Mouse (Mus musculus) limb, embryonic 13.5 days (tissue): ENCODE measurements around the gene Vgll4. TPM values are rescaled to one million over a fixed set of nuclear protein-coding genes. Genes with fewer than 3 reads are reported as not detected.
A peak's percentile ranks its signal among the peaks of the same experiment; 100 is the strongest.

Experiments used
- ATAC-seq: fragments of 200-750 bp; cut with Nextera tagmentation; 2 replicates; pipeline ENCODE4 v1.8.0; 2017; ENCODE audit warnings: low read depth, moderate number of reproducible peaks, moderate TSS enrichment; ENCODE audit not compliant: low FRiP score
- H3K27ac ChIP-seq: fragments of 300-500 bp; sonication (generic); 2 replicates; pipeline ENCODE4 v1.5.1; 2015; ENCODE audit warnings: inconsistent platforms, mild to moderate bottlenecking, moderate library complexity
- H3K27me3 ChIP-seq: fragments of 300-500 bp; sonication (generic); 2 replicates; pipeline ENCODE4 v1.6.1; 2015; ENCODE audit warnings: mild to moderate bottlenecking, inconsistent platforms
- H3K36me3 ChIP-seq: fragments of 300-500 bp; sonication (generic); 2 replicates; pipeline ENCODE4 v1.6.1; 2015; ENCODE audit warnings: inconsistent platforms, mild to moderate bottlenecking, moderate library complexity
- H3K4me1 ChIP-seq: fragments of 300-500 bp; sonication (generic); 2 replicates; pipeline ENCODE4 v1.6.1; 2015; ENCODE audit warnings: inconsistent platforms
- H3K4me2 ChIP-seq: fragments of 300-500 bp; sonication (generic); replicated peaks from 2 replicates; pipeline ENCODE4 v1.6.1; 2015; ENCODE audit warnings: inconsistent platforms, mild to moderate bottlenecking, moderate library complexity
- H3K4me3 ChIP-seq: fragments of 300-500 bp; sonication (generic); 2 replicates; pipeline ENCODE4 v1.5.1; 2015; ENCODE audit warnings: moderate library complexity, mild to moderate bottlenecking, inconsistent platforms
- H3K9ac ChIP-seq: fragments of 300-500 bp; sonication (generic); 2 replicates; pipeline ENCODE4 v1.6.1; 2015; ENCODE audit warnings: mild to moderate bottlenecking, inconsistent platforms
- H3K9me3 ChIP-seq: fragments of 300-500 bp; sonication (generic); 2 replicates; pipeline ENCODE4 v1.6.1; 2016; ENCODE audit warnings: inconsistent platforms
- WGBS: fragments of 180-500 bp; shearing (Covaris S2); methylation state at CpG from one replicate; pipeline ENCODE4 v1.1.7; 2015; 5-methylcytosine and 5-hydroxymethylcytosine counted together
- polyA plus RNA-seq: library from polyadenylated mRNA; unstranded; fragments of >200 nt; fragmentation: Nextera tagmentation; extraction: Ambion mirVana; gene quantifications from 2 replicates; pipeline ENCODE4 v1.2.1, GENCODE M21; 2015

The Vgll4 gene
- polyA plus RNA-seq, 1 experiment from 2014 or later: 154 TPM

DNA sequence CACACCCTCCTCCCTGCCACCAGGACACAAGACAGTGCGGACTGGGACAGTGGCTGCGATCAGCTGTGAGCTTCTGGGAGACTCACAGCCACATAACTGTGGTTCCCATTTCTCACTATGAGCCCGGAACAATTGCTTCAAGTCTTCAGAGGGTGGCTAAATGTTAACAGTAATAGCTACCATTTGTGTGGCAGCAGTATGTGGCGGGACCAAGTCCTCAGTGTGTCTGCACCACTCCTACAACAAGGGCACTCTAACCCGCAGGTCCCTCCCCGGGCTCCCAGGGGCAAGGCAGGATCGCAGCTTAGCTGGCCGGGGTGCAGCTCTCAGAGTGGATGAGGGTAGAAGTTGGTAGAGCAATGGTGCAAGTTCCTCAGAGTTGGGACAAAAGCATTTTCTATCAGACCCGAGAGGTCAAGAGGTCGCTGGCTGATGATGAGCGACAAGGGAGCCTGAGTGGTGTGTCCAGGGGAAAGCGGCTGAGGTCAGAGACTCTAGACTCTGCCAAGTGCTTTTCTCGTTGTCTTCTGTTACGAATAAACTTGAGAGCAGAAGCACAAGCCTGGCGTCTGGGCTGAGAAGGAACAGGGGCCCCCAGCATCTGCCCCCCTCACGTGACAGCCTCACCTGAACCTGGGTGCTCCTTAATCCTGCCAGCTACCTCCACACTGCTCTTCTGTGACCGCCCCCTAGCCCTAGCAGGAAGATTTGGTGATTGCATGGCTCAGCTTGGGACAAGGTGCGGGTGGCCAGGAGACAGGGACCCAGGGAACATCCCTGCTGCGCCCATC lies 95.5 kb downstream of the Vgll4 start:
- Histone ChIP-seq H3K27ac (peak overlapping the region; percentile 98), H3K27me3 (no peaks in the 10 kb centered on the region), H3K4me1 (peaks cover 97% of the 10 kb centered on the region), H3K36me3 (peaks cover 8% of the 10 kb centered on the region), H3K9ac (peak overlapping the region; percentile 68), H3K4me2 (peak overlapping the region; percentile 78), H3K9me3 (no peaks in the 10 kb centered on the region), H3K4me3 (peak overlapping the region; percentile 47)
- 10% methylated on average over 19 of the region's 19 CpGs for WGBS
- peak; percentile 38 for ATAC-seq

DNA sequence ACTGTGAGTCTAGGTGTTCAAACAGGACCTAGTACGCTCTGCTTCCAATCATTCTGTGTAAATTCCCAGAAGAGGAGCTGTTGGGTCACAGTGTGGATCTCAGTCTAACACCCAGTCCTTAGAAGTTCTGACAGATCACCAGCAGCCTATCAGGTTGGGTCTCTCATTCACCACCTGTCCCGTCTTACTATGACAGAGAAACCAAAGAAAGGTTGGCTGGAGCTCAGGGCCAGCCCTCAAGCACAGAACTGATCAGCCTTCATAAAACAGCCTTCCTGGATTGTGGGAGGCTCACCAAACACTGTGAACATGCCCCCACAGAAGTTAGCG lies 96.0 kb downstream of the Vgll4 start:
- Histone ChIP-seq H3K4me3 (peak overlapping the region; percentile 47), H3K27ac (peak overlapping the region; percentile 98), H3K4me2 (peak overlapping the region; percentile 78), H3K4me1 (peaks cover 97% of the 10 kb centered on the region), H3K27me3 (no peaks in the 10 kb centered on the region), H3K9ac (peak overlapping the region; percentile 68), H3K36me3 (peaks cover 8% of the 10 kb centered on the region), H3K9me3 (no peaks in the 10 kb centered on the region)
- no peak for ATAC-seq
- 57% methylated on average over 3 of the region's 3 CpGs for WGBS

- H3K9me3 ChIP-seq: no peaks in the 10 kb centered on the region
- peaks cover 8% of the 10 kb centered on the region for H3K36me3 ChIP-seq
- no peak overlapping the region for H3K9ac ChIP-seq
- 82% methylated on average over 14 of the region's 14 CpGs for WGBS
- H3K4me1 ChIP-seq: peaks cover 86% of the 10 kb centered on the region
- H3K27me3 ChIP-seq: no peaks in the 10 kb centered on the region
- no peak overlapping the region for H3K4me2 ChIP-seq
- H3K4me3 ChIP-seq: no peak overlapping the region
- ATAC-seq: no peak
- H3K27ac ChIP-seq: peak overlapping the region; percentile 66; the same call in 1 of the 2 replicates
These were observed 98.7 kb downstream of the Vgll4 start for GRCm38 (mm10) chr6:114871010-114871660.

DNA sequence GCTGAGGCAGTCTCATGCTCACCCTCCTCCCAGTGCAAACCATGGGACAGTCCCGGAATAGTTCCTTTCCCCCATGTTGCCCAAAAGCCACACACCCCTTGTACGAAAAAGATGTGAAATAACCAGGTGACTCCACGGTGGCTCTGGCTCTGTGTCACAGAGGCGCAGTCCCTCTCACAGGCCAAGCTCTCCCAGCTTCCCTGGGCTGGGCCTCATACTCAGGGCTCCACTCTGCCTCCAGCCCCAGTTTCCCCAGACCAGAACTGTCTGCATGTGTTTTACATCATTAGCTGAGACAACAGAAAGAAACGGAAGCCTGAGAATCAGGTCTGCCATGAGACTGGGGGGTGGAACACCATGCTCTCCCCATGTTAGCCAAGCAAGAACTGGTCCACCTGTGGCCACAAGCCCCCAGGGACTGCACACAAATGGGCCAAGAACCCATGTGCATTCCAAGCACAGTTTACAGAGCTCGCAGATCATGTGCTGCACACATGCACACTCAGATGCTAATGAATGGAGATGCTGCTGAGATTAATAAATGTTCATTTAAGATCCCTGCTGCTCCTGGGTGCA lies 100.2 kb downstream of the Vgll4 start:
- Histone ChIP-seq H3K9me3 (no peaks in the 10 kb centered on the region), H3K4me3 (no peak overlapping the region), H3K27ac (peak overlapping the region; percentile 66), H3K27me3 (no peaks in the 10 kb centered on the region), H3K4me1 (peaks cover 82% of the 10 kb centered on the region), H3K36me3 (peaks cover 8% of the 10 kb centered on the region), H3K4me2 (peak overlapping the region; percentile 12; the same call in 1 of the 2 replicates), H3K9ac (peak overlapping the region; percentile 36; the same call in 1 of the 2 replicates)
- no peak for ATAC-seq
- WGBS: 45% methylated on average over 6 of the region's 6 CpGs

- ATAC-seq: 0 out of 2 replicates have a peak, but pooled peaks have one; percentile 15
- WGBS: 83% methylated on average over 7 of the region's 7 CpGs
- H3K36me3 ChIP-seq: peaks cover 17% of the 10 kb centered on the region
- H3K4me2 ChIP-seq: no peak overlapping the region
- no peak overlapping the region for H3K4me3 ChIP-seq
- H3K9ac ChIP-seq: no peak overlapping the region
- H3K27ac ChIP-seq: peak overlapping the region; percentile 66; the same call in 1 of the 2 replicates
- no peaks in the 10 kb centered on the region for H3K9me3 ChIP-seq
- H3K27me3 ChIP-seq: no peaks in the 10 kb centered on the region
- peaks cover 81% of the 10 kb centered on the region for H3K4me1 ChIP-seq
These were observed 101.1 kb downstream of the Vgll4 start for GRCm38 (mm10) chr6:114868656-114869055.

GRCm38 (mm10) chr6:114866619-114867018 lies 103.2 kb downstream of the Vgll4 start:
- peaks cover 71% of the 10 kb centered on the region for H3K4me1 ChIP-seq
- WGBS: 85% methylated on average over 4 of the region's 4 CpGs
- ATAC-seq: no peak
- no peak overlapping the region for H3K4me2 ChIP-seq
- no peaks in the 10 kb centered on the region for H3K9me3 ChIP-seq
- H3K27ac ChIP-seq: no peak overlapping the region
- H3K36me3 ChIP-seq: peaks cover 38% of the 10 kb centered on the region
- no peak overlapping the region for H3K4me3 ChIP-seq
- H3K27me3 ChIP-seq: no peaks in the 10 kb centered on the region
- no peak overlapping the region for H3K9ac ChIP-seq

DNA sequence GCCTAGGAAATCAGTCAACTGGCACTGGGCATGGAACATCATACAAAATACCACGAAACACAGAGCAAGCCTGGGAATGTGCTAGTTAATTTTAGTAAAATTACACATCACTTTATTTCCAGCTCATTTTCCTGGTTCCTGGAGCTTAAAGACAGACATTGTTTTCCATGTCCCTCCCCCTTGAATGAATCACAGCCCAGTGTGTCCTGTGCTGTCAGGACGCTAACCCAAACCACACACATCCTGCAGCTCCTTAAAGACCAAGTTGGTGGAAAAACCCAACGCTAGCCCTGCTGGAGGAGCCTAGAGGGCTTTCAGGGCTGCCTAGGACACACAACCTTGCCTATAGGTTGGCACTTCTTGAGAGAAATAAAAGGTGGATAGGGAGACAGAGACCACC lies 103.7 kb downstream of the Vgll4 start:
- ATAC-seq: no peak
- WGBS: 72% methylated on average over 3 of the region's 3 CpGs
- Histone ChIP-seq H3K9me3 (no peaks in the 10 kb centered on the region), H3K27ac (peak overlapping the region; percentile 55; the same call in 1 of the 2 replicates), H3K9ac (no peak overlapping the region), H3K4me3 (no peak overlapping the region), H3K27me3 (no peaks in the 10 kb centered on the region), H3K4me1 (peaks cover 66% of the 10 kb centered on the region), H3K4me2 (no peak overlapping the region), H3K36me3 (peaks cover 38% of the 10 kb centered on the region)

DNA sequence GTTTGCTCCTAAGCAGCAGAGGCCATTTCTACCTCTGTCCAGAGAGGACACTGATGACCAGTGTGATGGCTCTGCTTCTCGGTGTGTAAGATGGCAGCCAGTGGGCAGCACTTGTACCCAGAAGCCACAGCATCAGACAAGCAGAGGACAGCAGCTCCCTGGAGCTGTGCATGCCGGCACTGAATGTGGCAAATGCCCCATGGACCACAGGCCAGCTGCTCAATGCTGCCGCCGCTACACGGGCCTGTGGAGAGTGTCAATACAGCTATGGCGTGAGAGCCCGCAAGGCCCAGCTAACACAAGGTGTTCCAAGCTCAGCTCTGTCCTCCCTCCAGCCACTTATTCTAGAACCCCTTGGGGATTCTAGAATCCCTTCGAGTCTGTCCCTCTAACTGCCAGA lies 105.4 kb downstream of the Vgll4 start:
- no peak overlapping the region for H3K9ac ChIP-seq
- 85% methylated on average over 8 of the region's 8 CpGs for WGBS
- no peak overlapping the region for H3K4me3 ChIP-seq
- ATAC-seq: no peak
- no peak overlapping the region for H3K27ac ChIP-seq
- no peak overlapping the region for H3K4me2 ChIP-seq
- no peaks in the 10 kb centered on the region for H3K9me3 ChIP-seq
- no peaks in the 10 kb centered on the region for H3K27me3 ChIP-seq
- peaks cover 49% of the 10 kb centered on the region for H3K4me1 ChIP-seq
- peaks cover 48% of the 10 kb centered on the region for H3K36me3 ChIP-seq

DNA sequence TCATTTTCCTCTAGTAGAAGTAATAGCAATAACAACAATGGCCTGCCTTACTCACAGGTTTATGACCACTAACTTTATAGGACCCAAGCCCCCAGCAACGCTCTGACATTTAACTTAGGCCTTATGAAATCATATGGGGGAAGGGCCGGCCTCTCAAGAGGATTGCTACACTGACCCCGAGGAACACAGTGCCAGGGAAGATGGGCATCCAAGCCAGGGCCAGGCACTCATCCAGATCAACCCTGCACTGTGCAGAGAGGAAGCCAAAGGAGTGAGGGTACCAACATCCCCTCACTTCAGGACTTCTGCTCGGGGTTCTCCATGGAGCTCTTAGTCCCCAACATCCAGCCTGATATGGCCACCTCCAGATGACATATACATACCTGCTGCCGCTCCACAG lies 106.3 kb downstream of the Vgll4 start:
- no peak for ATAC-seq
- whole genome bisulfite sequencing: 79% methylated on average over 5 of the region's 5 CpGs

GRCm38 (mm10) chr6:114862046-114862445 lies 107.7 kb downstream of the Vgll4 start:
- 75% methylated on average over 9 of the region's 9 CpGs for WGBS
- ATAC-seq: no peak
- Histone ChIP-seq H3K27ac (no peak overlapping the region), H3K27me3 (no peaks in the 10 kb centered on the region), H3K9ac (no peak overlapping the region), H3K4me1 (peaks cover 54% of the 10 kb centered on the region), H3K36me3 (peaks cover 62% of the 10 kb centered on the region), H3K9me3 (no peaks in the 10 kb centered on the region), H3K4me2 (no peak overlapping the region), H3K4me3 (no peak overlapping the region)

More for the DNA sequence above, 106.3 kb downstream of the Vgll4 start:
- Histone ChIP-seq H3K27me3 (no peaks in the 10 kb centered on the region), H3K4me2 (no peak overlapping the region), H3K9ac (no peak overlapping the region), H3K9me3 (no peaks in the 10 kb centered on the region), H3K4me1 (peaks cover 44% of the 10 kb centered on the region), H3K27ac (no peak overlapping the region), H3K4me3 (no peak overlapping the region), H3K36me3 (peaks cover 57% of the 10 kb centered on the region)

- 83% methylated on average over 9 of the region's 9 CpGs for WGBS
- H3K27ac ChIP-seq: no peak overlapping the region
- peaks cover 51% of the 10 kb centered on the region for H3K4me1 ChIP-seq
- no peak overlapping the region for H3K4me3 ChIP-seq
- ATAC-seq: no peak
- H3K9me3 ChIP-seq: no peaks in the 10 kb centered on the region
- H3K27me3 ChIP-seq: no peaks in the 10 kb centered on the region
- H3K4me2 ChIP-seq: no peak overlapping the region
- no peak overlapping the region for H3K9ac ChIP-seq
- peaks cover 62% of the 10 kb centered on the region for H3K36me3 ChIP-seq
These were observed 108.2 kb downstream of the Vgll4 start for GRCm38 (mm10) chr6:114861591-114861990.
